Mouse (Mus musculus) C2C12 (cell line): Measurements from ENCODE around the gene Drd5. TPM values are rescaled to one million over a fixed set of nuclear protein-coding genes. Genes with fewer than 3 reads are reported as not detected.

Experiments
- H3K27me3 ChIP-seq: one replicate; pipeline ENCODE4 v1.6.1; 2011; ENCODE audit not compliant: control insufficient read depth, insufficient read depth, insufficient read length
- H3K36me3 ChIP-seq: one replicate; pipeline ENCODE4 v1.6.1; 2011; ENCODE audit not compliant: control insufficient read depth, insufficient read depth
- H3K4me3 ChIP-seq: one replicate; pipeline ENCODE4 v1.5.1; 2011; ENCODE audit warnings: mild to moderate bottlenecking, control low read depth; ENCODE audit not compliant: poor library complexity, insufficient read depth, severe bottlenecking
- H3K79me2 ChIP-seq: one replicate; pipeline ENCODE4 v1.6.1; 2011; ENCODE audit not compliant: control insufficient read depth, insufficient read depth
- H3K79me3 ChIP-seq: one replicate; pipeline ENCODE4 v1.6.1; 2011; ENCODE audit warnings: low read depth, control low read depth
- H3ac ChIP-seq: one replicate; pipeline ENCODE3; 2011; ENCODE audit warnings: low read depth; ENCODE audit not compliant: control insufficient read depth, insufficient read length
- CEBPB ChIP-seq: IDR thresholded peaks from one replicate; pipeline ENCODE4 v1.6.1; 2011; ENCODE audit warnings: low read depth, mild to moderate bottlenecking, control low read depth, moderate library complexity
- CTCF ChIP-seq: IDR thresholded peaks from one replicate; pipeline ENCODE4 v1.5.1; 2011; ENCODE audit not compliant: control insufficient read depth, insufficient read depth, insufficient read length
- FOSL1 ChIP-seq: IDR thresholded peaks from one replicate; pipeline ENCODE4 v1.8.0; 2011; ENCODE audit warnings: mild to moderate bottlenecking, low read length; ENCODE audit not compliant: poor library complexity, insufficient read depth, severe bottlenecking
- MAX ChIP-seq: IDR thresholded peaks from one replicate; pipeline ENCODE4 v1.6.1; 2011; ENCODE audit warnings: mild to moderate bottlenecking, control low read depth
- MYOD1 ChIP-seq: IDR thresholded peaks from one replicate; pipeline ENCODE4 v1.6.1; 2011; ENCODE audit warnings: low read depth; ENCODE audit not compliant: control insufficient read depth, insufficient read length
- MYOG ChIP-seq: IDR thresholded peaks from one replicate; pipeline ENCODE4 v1.6.1; 2011; ENCODE audit not compliant: control insufficient read depth, insufficient read length; ENCODE audit errors: extremely low read depth
- USF1 ChIP-seq: IDR thresholded peaks from one replicate; pipeline ENCODE4 v1.6.1; 2011; ENCODE audit warnings: low read depth, mild to moderate bottlenecking, control low read depth, moderate library complexity
- polyA plus RNA-seq: library from polyadenylated mRNA; unstranded; fragments of >200 nt; fragmentation: generic; extraction: Trizol; gene quantifications from one replicate; pipeline ENCODE4 v1.2.1, GENCODE M21; 2012; ENCODE audit warnings: missing spikeins

The Drd5 gene
- polyA plus RNA-seq, 1 experiment = not detected

DNA sequence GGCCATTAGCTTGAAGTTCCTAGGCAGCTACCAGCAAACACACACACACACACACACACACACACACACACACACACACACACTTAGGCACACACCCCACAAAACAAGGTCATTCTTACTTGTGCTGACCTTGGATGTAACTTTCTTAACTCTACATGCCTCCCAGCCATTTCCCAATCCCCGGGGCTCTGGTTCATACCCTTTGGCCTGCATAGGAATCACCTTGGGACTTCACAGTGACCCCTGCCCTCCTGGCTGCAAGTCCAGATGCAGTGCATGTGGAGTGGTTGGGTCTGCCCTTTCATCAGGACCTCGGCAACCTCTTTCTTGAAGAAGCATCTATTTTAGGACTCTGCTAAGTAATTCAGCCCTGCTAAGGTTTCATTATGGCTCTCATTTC is 13.9 kb upstream of the Drd5 start:
- Histone ChIP-seq H3ac (no peak overlapping the region), H3K79me2 (no peaks in the 10 kb centered on the region), H3K36me3 (no peaks in the 10 kb centered on the region), H3K4me3 (no peak overlapping the region), H3K27me3 (no peaks in the 10 kb centered on the region), H3K79me3 (no peaks in the 10 kb centered on the region)
- TF ChIP-seq USF1 (no peak), FOSL1 (no peak), CEBPB (no peak), MYOD1 (no peak), CTCF (no peak), MAX (no peak), MYOG (no peak)

DNA sequence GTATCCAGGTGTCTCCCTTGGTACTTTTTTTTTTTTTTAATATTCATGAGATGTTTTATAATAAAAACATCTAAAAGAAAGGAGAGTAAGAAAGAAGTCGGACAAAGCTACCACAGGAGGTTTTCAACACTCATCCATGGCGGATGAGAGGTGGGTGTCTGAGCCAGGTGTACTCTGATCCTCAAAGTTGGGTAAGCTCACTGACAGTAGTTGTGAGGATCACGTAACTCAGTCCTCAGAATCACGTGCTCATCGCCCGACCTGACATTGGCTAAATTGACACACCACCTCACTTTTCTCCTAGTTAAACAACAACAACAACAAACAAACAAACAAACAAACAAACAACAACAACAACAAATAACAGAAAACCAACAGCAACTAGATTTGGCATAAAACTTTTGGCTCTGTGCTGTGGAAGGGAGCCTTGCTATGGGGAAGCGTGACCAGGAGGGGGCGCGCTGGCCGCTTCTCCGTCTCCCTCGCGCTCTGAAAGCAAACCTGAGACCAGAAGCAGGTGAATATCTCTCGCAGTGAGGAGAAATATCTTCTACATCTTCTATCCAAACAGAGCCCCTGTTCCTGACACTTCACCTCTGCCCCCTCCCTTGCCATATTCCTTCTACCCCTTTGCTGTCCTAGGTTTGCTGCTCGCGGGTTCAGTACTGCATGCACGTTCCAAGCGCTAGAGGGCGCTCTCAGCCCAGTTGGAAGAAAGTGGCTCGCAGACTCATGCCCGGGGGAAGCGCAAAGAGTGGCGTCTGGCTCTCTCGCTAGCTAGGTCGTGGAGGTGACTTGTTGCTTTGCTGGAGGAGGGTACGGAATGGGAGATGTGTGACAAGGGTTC is 11.7 kb upstream of the Drd5 start:
- no peak overlapping the region for H3ac ChIP-seq

DNA sequence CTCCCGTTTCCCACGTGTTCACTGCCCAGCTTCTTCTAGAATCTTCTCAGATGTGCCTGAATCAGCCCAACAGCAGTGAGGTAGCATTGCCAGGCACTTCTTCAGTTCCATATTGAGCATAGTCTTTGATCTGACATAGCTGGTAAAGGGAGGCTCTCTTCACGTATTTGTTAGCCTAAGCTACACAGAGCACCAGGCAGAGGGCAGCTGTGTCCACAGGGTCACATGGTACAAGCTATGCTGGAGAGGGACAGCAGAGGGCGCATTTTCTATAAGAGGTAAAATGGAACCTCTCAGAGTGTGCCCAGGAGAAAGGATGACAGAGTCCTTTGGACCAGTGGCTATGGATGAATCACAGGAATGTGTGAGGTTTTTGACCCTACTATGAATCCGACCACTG is 10.3 kb upstream of the Drd5 start:
- TF ChIP-seq MYOD1 (no peak), FOSL1 (no peak), USF1 (peak; percentile 92), CTCF (peak; percentile 40)
- Histone ChIP-seq H3K79me3 (no peaks in the 10 kb centered on the region), H3K79me2 (no peaks in the 10 kb centered on the region), H3K36me3 (no peaks in the 10 kb centered on the region), H3ac (no peak overlapping the region), H3K4me3 (no peak overlapping the region), H3K27me3 (no peaks in the 10 kb centered on the region)

More for the DNA sequence above, 11.7 kb upstream of the Drd5 start:
- H3K79me3 ChIP-seq = no peaks in the 10 kb centered on the region
- H3K4me3 ChIP-seq = peak overlapping the region; percentile 7
- TF ChIP-seq CTCF = peak; percentile 85
- TF ChIP-seq MYOD1 = no peak
- peak; percentile 9 for TF ChIP-seq MAX
- no peak for TF ChIP-seq MYOG
- no peak for TF ChIP-seq FOSL1
- H3K27me3 ChIP-seq = no peaks in the 10 kb centered on the region
- H3K36me3 ChIP-seq = no peaks in the 10 kb centered on the region
- no peaks in the 10 kb centered on the region for H3K79me2 ChIP-seq

GRCm38 (mm10) chr5:38309795-38310194 is 9.4 kb upstream of the Drd5 start:
- Histone ChIP-seq H3K79me2 (no peaks in the 10 kb centered on the region), H3ac (no peak overlapping the region), H3K4me3 (no peak overlapping the region), H3K79me3 (no peaks in the 10 kb centered on the region), H3K27me3 (peaks cover 2% of the 10 kb centered on the region), H3K36me3 (no peaks in the 10 kb centered on the region)
- TF ChIP-seq MYOD1 (no peak), CEBPB (no peak), MAX (no peak), MYOG (no peak), FOSL1 (no peak), USF1 (no peak), CTCF (no peak)

- TF ChIP-seq USF1 (peak; percentile 25), CEBPB (no peak), FOSL1 (peak; percentile 58)
- Histone ChIP-seq H3K27me3 (peaks cover 10% of the 10 kb centered on the region), H3K4me3 (no peak overlapping the region), H3K36me3 (no peaks in the 10 kb centered on the region), H3K79me3 (no peaks in the 10 kb centered on the region), H3ac (no peak overlapping the region), H3K79me2 (no peaks in the 10 kb centered on the region)
Measured at GRCm38 (mm10) chr5:38333381-38333780, 14.2 kb downstream of the Drd5 start.

GRCm38 (mm10) chr5:38334582-38334981 is 15.4 kb downstream of the Drd5 start:
- TF ChIP-seq CTCF = no peak
- TF ChIP-seq USF1 = no peak
- no peak for TF ChIP-seq FOSL1
- no peak for TF ChIP-seq MAX
- no peak for TF ChIP-seq CEBPB
- no peak for TF ChIP-seq MYOG
- TF ChIP-seq MYOD1 = no peak
- no peak overlapping the region for H3ac ChIP-seq
- H3K79me3 ChIP-seq = no peaks in the 10 kb centered on the region
- peaks cover 10% of the 10 kb centered on the region for H3K27me3 ChIP-seq
- H3K36me3 ChIP-seq = no peaks in the 10 kb centered on the region
- H3K4me3 ChIP-seq = no peak overlapping the region
- H3K79me2 ChIP-seq = no peaks in the 10 kb centered on the region
